Mouse (Mus musculus): ENCODE measurements at regions not wholly inside any gene's neighbourhood (a gene's known extent, or its start where the extent isn't known, plus 50 kb on each side); places are given as distances from the start of the nearest gene placed in this dataset.

DNA sequence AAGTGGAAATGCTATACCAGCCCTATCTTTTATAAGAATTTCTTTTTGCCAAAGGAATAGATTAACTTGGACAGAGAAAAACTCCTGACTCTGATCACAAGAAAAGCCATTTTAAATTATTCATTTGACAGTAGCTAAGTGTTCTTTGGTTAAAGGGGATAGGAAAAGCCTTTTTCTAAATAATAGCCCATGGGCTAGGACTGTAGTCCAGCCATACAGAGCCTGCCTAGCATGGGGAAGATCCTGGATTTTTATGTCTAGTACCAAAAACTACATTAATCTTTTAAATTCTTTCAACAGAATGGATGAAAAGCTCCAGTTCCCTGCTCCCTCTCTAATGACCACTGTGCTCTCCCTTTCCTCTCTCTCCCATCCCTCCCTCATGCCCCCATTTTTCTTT lies 208.5 kb downstream of the Rnf152 start:
- TF ChIP-seq CTCF (IDR thresholded peaks at IDR 0.05; ENCODE audit: control insufficient read depth, insufficient read depth, insufficient read length) (no peak), MYOG (IDR thresholded peaks at IDR 0.05; ENCODE audit: control insufficient read depth, extremely low read depth, insufficient read length) (no peak), MAX (IDR thresholded peaks at IDR 0.05) (no peak), USF1 (IDR thresholded peaks at IDR 0.05; ENCODE audit: low read depth) (no peak), MYOD1 (IDR thresholded peaks at IDR 0.05; ENCODE audit: control insufficient read depth, insufficient read length, low read depth) (no peak), CEBPB (IDR thresholded peaks at IDR 0.05; ENCODE audit: low read depth) (no peak), FOSL1 (IDR thresholded peaks at IDR 0.05; ENCODE audit: insufficient read depth, low read length, poor library complexity, severe bottlenecking) (no peak)
